Mouse (Mus musculus) thymus, adult 2 months (tissue): ENCODE measurements at regions not wholly inside any gene's neighbourhood (a gene's known extent, or its start where the extent isn't known, plus 50 kb on each side); places are given as distances from the start of the nearest gene placed in this dataset.

Experiments used
- DNase-seq: peaks from one replicate; pipeline ENCODE4 v3.0.0; 2021
- H3K27ac ChIP-seq: fragments of 200-500 bp; 2 replicates; pipeline ENCODE4 v1.5.1; 2012; ENCODE audit warnings: low read length, control low read depth; ENCODE audit not compliant: control insufficient read depth, insufficient read depth
- H3K27me3 ChIP-seq: fragments of 200-500 bp; 2 replicates; pipeline ENCODE4 v1.6.1; 2012; ENCODE audit warnings: mild to moderate bottlenecking, low read length, moderate library complexity, mixed read lengths; ENCODE audit not compliant: control insufficient read depth, insufficient read depth
- H3K36me3 ChIP-seq: fragments of 200-500 bp; 2 replicates; pipeline ENCODE4 v1.6.1; 2012; ENCODE audit warnings: mild to moderate bottlenecking, low read length, moderate library complexity; ENCODE audit not compliant: control insufficient read depth, insufficient read depth
- H3K4me1 ChIP-seq: fragments of 200-500 bp; replicated peaks from 2 replicates; pipeline ENCODE4 v1.6.1; 2012; ENCODE audit warnings: low read length; ENCODE audit not compliant: control insufficient read depth, insufficient read depth
- H3K4me3 ChIP-seq: fragments of 200-500 bp; 2 replicates; pipeline ENCODE4 v1.5.1; 2012; ENCODE audit warnings: mild to moderate bottlenecking, low read length, control low read depth, moderate library complexity; ENCODE audit not compliant: control insufficient read depth, insufficient read depth
- CTCF ChIP-seq: fragments of 200-500 bp; IDR thresholded peaks from 2 replicates; pipeline ENCODE4 v1.5.1; 2012; ENCODE audit warnings: mild to moderate bottlenecking, control low read depth, low read length, moderate library complexity, borderline replicate concordance; ENCODE audit not compliant: control insufficient read depth, poor library complexity, insufficient read depth; ENCODE audit errors: extremely low read depth
- POLR2A ChIP-seq: fragments of 200-500 bp; IDR thresholded peaks from 2 replicates; pipeline ENCODE4 v1.6.1; 2012; ENCODE audit warnings: mild to moderate bottlenecking, low read length, control low read depth, moderate library complexity; ENCODE audit not compliant: control insufficient read depth, poor library complexity, insufficient read depth; ENCODE audit errors: extremely low read depth
- WGBS: fragments of 180-500 bp; shearing (Covaris S2); methylation state at CpG from one replicate; pipeline ENCODE4 v1.1.7; 2018; 5-methylcytosine and 5-hydroxymethylcytosine counted together

DNA sequence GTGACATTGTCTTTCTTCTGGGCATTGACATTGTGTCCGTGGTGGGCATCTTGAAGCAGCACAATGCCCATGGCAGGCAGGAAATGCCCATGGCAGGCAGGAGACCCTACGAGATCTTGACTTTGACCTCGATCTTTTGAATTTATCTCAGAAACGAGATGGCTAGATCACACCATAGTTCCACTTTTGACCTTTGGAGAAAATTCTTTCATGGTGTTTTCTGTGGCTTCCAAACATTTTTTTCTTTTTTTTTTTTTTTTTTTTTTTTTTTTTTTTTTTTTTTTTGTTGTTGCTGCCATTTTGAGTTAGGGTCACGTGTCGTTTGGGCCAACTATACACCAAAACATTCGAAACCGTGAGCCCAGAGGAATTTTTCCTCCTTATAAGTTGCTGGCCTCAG, 201.5 kb downstream of the Vrk1 start:
- Histone ChIP-seq H3K4me1 (no peaks in the 10 kb centered on the region), H3K27ac (no peak overlapping the region), H3K27me3 (no peaks in the 10 kb centered on the region), H3K36me3 (no peaks in the 10 kb centered on the region), H3K4me3 (no peak overlapping the region)
- DNase-seq = no peak
- WGBS = 92% methylated on average over 8 of the region's 8 CpGs
- no peak for TF ChIP-seq POLR2A
- no peak for TF ChIP-seq CTCF

- H3K4me1 ChIP-seq = no peaks in the 10 kb centered on the region
- DNase-seq = no peak
- WGBS = 92% methylated on average over 5 of the region's 5 CpGs
Measured at GRCm38 (mm10) chr12:106212397-106212796, 202.4 kb downstream of the Vrk1 start.

GRCm38 (mm10) chr12:106220071-106220470, 210.0 kb downstream of the Vrk1 start:
- H3K27me3 ChIP-seq = no peaks in the 10 kb centered on the region
- DNase-seq = no peak
- no peak overlapping the region for H3K27ac ChIP-seq
- 46% methylated on average over 3 of the region's 3 CpGs for WGBS
- no peaks in the 10 kb centered on the region for H3K4me1 ChIP-seq
- TF ChIP-seq CTCF (no peak), POLR2A (no peak)
- no peak overlapping the region for H3K4me3 ChIP-seq
- no peaks in the 10 kb centered on the region for H3K36me3 ChIP-seq

More at GRCm38 (mm10) chr12:106212397-106212796, 202.4 kb downstream of the Vrk1 start:
- H3K4me3 ChIP-seq = no peak overlapping the region
- no peaks in the 10 kb centered on the region for H3K27me3 ChIP-seq
- TF ChIP-seq CTCF (no peak), POLR2A (no peak)
- H3K36me3 ChIP-seq = no peaks in the 10 kb centered on the region
- no peak overlapping the region for H3K27ac ChIP-seq

GRCm38 (mm10) chr12:106226276-106226675, 216.2 kb downstream of the Vrk1 start:
- WGBS = 60% methylated on average over 7 of the region's 7 CpGs
- no peaks in the 10 kb centered on the region for H3K36me3 ChIP-seq
- H3K27me3 ChIP-seq = no peaks in the 10 kb centered on the region
- H3K4me1 ChIP-seq = no peaks in the 10 kb centered on the region
- TF ChIP-seq CTCF (no peak), POLR2A (no peak)
- no peak overlapping the region for H3K4me3 ChIP-seq
- H3K27ac ChIP-seq = no peak overlapping the region
- no peak for DNase-seq

DNA sequence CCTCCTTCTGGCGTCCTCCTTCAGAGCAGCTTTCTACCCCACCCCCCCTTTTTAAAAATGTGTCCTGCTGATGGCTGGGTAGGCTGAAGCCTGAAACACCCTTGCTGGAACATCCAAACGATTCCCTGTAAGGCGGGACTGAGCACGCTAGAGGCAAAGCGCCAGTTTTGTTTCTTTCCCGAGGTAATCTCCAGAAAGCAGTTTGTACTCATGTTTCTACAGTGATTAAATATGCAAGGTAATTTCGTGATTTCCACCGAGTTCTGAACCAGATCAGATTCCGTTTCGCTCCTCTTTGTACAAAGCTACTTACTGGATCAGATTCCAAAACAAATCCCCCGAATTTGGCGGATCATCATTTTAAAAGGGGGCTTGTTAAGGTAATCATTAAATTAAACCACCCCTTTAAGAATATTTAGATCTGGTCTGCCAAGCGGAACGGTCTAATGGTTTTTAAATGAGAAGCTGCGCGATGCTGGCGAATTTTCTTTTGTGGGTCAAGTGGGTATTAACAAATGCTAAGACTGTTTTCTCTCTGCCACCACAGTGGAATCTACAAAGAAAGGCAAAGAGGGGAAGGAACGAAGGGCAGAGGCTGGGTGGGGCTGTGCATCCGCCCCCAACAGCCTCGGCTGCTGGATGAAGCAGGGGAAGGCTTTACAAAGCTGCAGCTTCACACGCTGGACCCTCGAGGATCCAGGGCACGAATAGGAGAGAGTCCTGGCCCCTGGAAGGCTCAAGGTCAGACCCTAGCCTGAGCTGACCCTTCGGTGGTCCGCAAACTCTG, 216.9 kb downstream of the Vrk1 start:
- Histone ChIP-seq H3K36me3 (no peaks in the 10 kb centered on the region), H3K4me1 (no peaks in the 10 kb centered on the region), H3K27ac (no peak overlapping the region), H3K4me3 (no peak overlapping the region), H3K27me3 (no peaks in the 10 kb centered on the region)
- WGBS = 38% methylated on average over 25 of the region's 25 CpGs
- DNase-seq = no peak
- no peak for TF ChIP-seq POLR2A
- no peak for TF ChIP-seq CTCF

DNA sequence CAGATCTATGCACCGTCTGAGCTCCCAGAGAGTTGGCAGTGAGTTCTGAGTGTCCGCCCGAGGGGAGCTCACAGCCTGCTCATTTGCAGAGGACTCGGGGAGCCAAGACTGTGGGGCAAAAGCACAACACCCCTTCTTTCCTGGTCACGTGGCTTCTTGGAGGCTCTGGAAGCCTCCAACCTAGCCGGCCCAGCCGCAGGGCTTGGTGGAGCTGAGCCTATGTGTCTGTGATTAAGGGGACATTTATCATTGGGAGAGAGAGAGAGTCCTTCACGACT, 217.5 kb downstream of the Vrk1 start:
- 47% methylated on average over 8 of the region's 8 CpGs for WGBS
- H3K27ac ChIP-seq = no peak overlapping the region
- TF ChIP-seq POLR2A = no peak
- TF ChIP-seq CTCF = no peak
- no peaks in the 10 kb centered on the region for H3K36me3 ChIP-seq
- no peak overlapping the region for H3K4me3 ChIP-seq
- DNase-seq = no peak
- H3K27me3 ChIP-seq = no peaks in the 10 kb centered on the region
- no peaks in the 10 kb centered on the region for H3K4me1 ChIP-seq

- no peak for TF ChIP-seq POLR2A
- no peak for TF ChIP-seq CTCF
- no peaks in the 10 kb centered on the region for H3K36me3 ChIP-seq
- no peak for DNase-seq
- H3K27me3 ChIP-seq = no peaks in the 10 kb centered on the region
- H3K27ac ChIP-seq = no peak overlapping the region
- no peak overlapping the region for H3K4me3 ChIP-seq
- H3K4me1 ChIP-seq = no peaks in the 10 kb centered on the region
- WGBS = 79% methylated on average over 10 of the region's 10 CpGs
Measured at GRCm38 (mm10) chr12:106245178-106245840, 235.3 kb downstream of the Vrk1 start.
